Mouse (Mus musculus): ENCODE data around the gene Olfr1335.
"Not testable (repeated sequence)": the region's sequence is repeated elsewhere in the genome, so short reads cannot be mapped to it uniquely, and the experiment has no call there.

Olfr1335 gene

DNA sequence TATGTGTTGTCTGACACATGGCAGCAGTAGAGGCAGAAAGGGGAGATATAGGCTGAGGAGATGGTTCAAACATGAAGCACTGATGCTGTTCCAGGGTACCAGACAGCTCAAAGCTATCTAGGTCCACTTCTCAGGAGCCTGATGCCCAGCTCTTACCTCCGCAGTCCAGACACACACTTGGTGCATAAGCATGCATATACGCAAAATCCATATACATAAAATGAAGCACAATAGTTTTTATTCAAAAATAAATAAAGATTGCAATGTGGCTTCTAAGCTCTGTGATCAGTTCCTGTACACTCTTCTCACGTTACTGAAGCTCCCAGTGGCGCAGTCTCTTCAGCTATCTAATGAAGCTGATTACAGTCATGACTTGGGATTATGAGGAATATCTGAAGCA, at the start of gene Olfr1335:
Olfr1335 (minus strand) TSS at position 101 of the 400 bp plus-strand sequence.
- DNase-seq (ENCODE audit: low spot score in 2 of 2) = no peak

GRCm38 (mm10) chr4:118836179-118836578, 26.4 kb upstream of the Olfr1335 start, which contains the start of gene Olfr1333:
TSS of gene Olfr1333 (minus strand) at chr4:118836279.
- no peak for DNase-seq (ENCODE audit: low spot score in 2 of 2)

- DNase-seq (ENCODE audit: low spot score in 2 of 2) = no peak
Observed at GRCm38 (mm10) chr4:118818921-118819320, 9.2 kb upstream of the Olfr1335 start.

DNA sequence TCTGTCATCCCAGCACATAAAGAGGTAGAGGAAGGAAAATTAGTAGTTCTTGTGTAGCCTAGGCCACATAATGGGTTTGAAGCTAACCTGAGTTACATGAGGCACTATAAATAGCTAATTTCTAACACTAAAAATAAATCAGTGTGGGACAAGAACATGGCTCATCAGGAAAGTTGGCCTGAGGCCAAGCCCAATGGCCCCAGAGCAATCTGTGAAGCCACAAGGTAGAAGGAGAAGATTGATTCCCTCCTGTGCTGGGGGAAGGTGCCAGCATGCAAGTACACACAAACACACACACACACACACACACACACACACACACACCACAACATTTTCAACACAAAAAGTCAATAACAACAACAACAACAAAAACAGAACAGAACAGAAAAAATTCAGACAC, 16.9 kb downstream of the Olfr1335 start:
- not testable (repeated sequence) for DNase-seq (ENCODE audit: low spot score in 2 of 2)

GRCm38 (mm10) chr4:118782486-118782885, 27.3 kb downstream of the Olfr1335 start, which contains the start of gene Olfr1337:
TSS of gene Olfr1337 (minus strand) at chr4:118782586.
- no peak for DNase-seq (ENCODE audit: low spot score in 2 of 2)
